Mouse (Mus musculus) liver, adult 2 months (tissue): ENCODE measurements around the gene Kcnmb4.

Source experiments
- CTCF ChIP-seq: fragments of 200-500 bp; IDR thresholded peaks from 2 replicates; pipeline ENCODE4 v1.5.1; 2011; ENCODE audit warnings: low read depth, low read length, control low read depth
- POLR2A ChIP-seq: fragments of 200-500 bp; IDR thresholded peaks from 2 replicates; pipeline ENCODE4 v1.6.1; 2011; ENCODE audit warnings: low read length, control low read depth; ENCODE audit not compliant: insufficient read depth; ENCODE audit errors: extremely low read depth

DNA sequence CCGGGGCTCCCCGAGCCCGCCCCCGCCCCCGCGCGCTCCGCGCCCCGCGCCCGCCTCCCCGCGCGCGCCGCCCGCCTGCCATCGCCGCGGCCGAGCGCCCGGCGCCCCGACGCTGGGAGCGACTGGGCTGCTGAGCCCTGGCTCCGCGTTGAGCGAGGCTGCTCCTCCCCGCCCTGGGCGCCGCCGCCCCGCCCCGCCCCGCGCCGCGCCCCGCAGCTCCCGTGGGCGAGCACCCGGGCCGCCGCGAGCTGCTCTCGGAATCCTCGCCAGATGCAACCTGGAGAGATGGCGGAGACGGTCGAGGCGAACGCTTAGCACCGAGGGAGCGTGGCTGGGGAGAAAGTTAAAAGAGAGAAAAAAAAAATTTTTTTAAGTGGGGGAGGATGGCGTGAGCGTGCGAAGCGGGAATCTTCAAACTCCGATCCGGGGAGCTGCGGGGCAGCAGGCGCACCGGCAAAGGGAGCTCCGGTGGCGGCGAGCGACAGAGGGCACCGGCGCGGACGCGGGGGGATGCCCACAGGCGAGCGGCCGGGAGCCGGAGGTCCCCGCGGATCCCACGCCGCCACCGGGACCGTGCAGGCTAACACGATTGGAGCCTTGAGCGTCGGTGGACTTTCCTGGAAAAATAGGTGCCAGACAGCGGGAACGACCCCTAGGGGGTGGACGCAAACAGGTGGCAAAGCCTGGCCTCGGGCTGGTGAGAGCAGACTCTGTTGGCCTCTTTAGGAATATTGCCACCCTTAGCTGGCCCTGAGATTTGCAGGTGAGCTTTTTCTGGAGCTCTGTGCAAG lies at the start of gene Kcnmb4:
- no peak for TF ChIP-seq CTCF
- no peak for TF ChIP-seq POLR2A
